Mouse (Mus musculus): Measurements from ENCODE around the gene Gtf2ird1.

DNA sequence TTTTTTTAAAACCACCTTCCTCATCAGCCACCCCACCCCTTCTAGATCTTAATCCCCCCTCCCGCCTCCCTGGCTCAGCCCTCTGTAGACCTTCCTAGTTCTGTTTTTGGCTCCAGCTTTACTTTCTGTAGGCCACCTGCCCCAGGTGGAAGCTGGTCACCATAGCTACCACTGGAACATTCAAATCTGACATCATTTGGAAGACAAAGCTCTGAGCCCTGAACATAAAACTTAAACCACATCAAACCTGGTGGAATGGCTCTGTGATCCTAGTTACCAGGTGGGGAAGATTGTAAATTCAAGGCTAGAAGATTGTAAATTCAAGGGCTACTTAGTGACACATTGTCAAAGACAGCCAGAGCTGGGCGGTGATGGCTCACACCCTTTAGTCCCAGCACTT lies 85.7 kb downstream of the Gtf2ird1 start:
- no peak for TF ChIP-seq MAFK (IDR thresholded peaks at IDR 0.05; ENCODE audit: insufficient replicate concordance, low read length)
- no peak for TF ChIP-seq ZNF384 (IDR thresholded peaks at IDR 0.05; ENCODE audit: low read depth, low read length)
- TF ChIP-seq POLR2A (IDR thresholded peaks at IDR 0.05; ENCODE audit: low read depth, low read length): no peak
- no peak for TF ChIP-seq USF1 (IDR thresholded peaks at IDR 0.05; ENCODE audit: low read depth, low read length)
- 0 out of 2 replicates have a peak, but pooled peaks have one; percentile 26 for TF ChIP-seq EP300 (IDR thresholded peaks at IDR 0.05; ENCODE audit: low read length)
- TF ChIP-seq ZC3H11A (IDR thresholded peaks at IDR 0.05; ENCODE audit: low read depth, low read length): no peak
- TF ChIP-seq RCOR1 (conservative IDR thresholded peaks at IDR 0.05; ENCODE audit: low read depth, low read length): no peak
- no peak for TF ChIP-seq HCFC1 (IDR thresholded peaks at IDR 0.05; ENCODE audit: low read depth, low read length)
- no peak for TF ChIP-seq CTCF (conservative IDR thresholded peaks at IDR 0.05 in 1 of 2, IDR thresholded peaks at IDR 0.05 in 1 of 2; ENCODE audit: low read depth in 2 of 2, low read length in 2 of 2)
- TF ChIP-seq KAT2A (IDR thresholded peaks at IDR 0.05; ENCODE audit: insufficient replicate concordance, low read length): no peak
- no peak for TF ChIP-seq ZMIZ1 (IDR thresholded peaks at IDR 0.05; ENCODE audit: low read depth, low read length)
- no peak for TF ChIP-seq RAD21 (IDR thresholded peaks at IDR 0.05; ENCODE audit: low read depth, low read length)
- TF ChIP-seq CHD2 (IDR thresholded peaks at IDR 0.05; ENCODE audit: low read length): no peak
- TF ChIP-seq USF2 (conservative IDR thresholded peaks at IDR 0.05; ENCODE audit: low read depth, low read length): no peak

Measured in CH12.LX (cell line).